Mouse (Mus musculus) limb, embryonic 12.5 days (tissue): ENCODE data around the gene U2af1. TPM values are rescaled to one million over a fixed set of nuclear protein-coding genes. Genes with fewer than 3 reads are reported as not detected.

Experiments
- ATAC-seq: fragments of 200-750 bp; cut with Nextera tagmentation; 2 replicates; pipeline ENCODE4 v1.8.0; 2017; ENCODE audit warnings: low read depth, moderate TSS enrichment; ENCODE audit not compliant: insufficient number of reproducible peaks, insufficient read depth, low FRiP score, low TSS enrichment
- H3K27ac ChIP-seq: fragments of 300-500 bp; sonication (generic); 2 replicates; pipeline ENCODE4 v1.5.1; 2016; ENCODE audit warnings: mild to moderate bottlenecking, moderate library complexity
- H3K27me3 ChIP-seq: fragments of 300-500 bp; sonication (generic); 2 replicates; pipeline ENCODE4 v1.6.1; 2016; ENCODE audit warnings: mild to moderate bottlenecking, moderate library complexity
- H3K36me3 ChIP-seq: fragments of 300-500 bp; sonication (generic); 2 replicates; pipeline ENCODE4 v1.6.1; 2016; ENCODE audit warnings: mild to moderate bottlenecking, moderate library complexity
- H3K4me1 ChIP-seq: fragments of 300-500 bp; sonication (generic); replicated peaks from 2 replicates; pipeline ENCODE4 v1.6.1; 2016
- H3K4me2 ChIP-seq: fragments of 300-500 bp; sonication (generic); 2 replicates; pipeline ENCODE4 v1.6.1; 2016; ENCODE audit warnings: mild to moderate bottlenecking, moderate library complexity
- H3K4me3 ChIP-seq: fragments of 300-500 bp; sonication (generic); replicated peaks from 2 replicates; pipeline ENCODE4 v1.5.1; 2016; ENCODE audit warnings: mild to moderate bottlenecking
- H3K9ac ChIP-seq: fragments of 300-500 bp; sonication (generic); replicated peaks from 2 replicates; pipeline ENCODE4 v1.6.1; 2016; ENCODE audit warnings: mild to moderate bottlenecking, moderate library complexity
- H3K9me3 ChIP-seq: fragments of 300-500 bp; sonication (generic); 2 replicates; pipeline ENCODE4 v1.6.1; 2016; ENCODE audit warnings: mild to moderate bottlenecking, moderate library complexity
- WGBS: fragments of 180-500 bp; shearing (Covaris S2); methylation state at CpG from one replicate; pipeline ENCODE4 v1.1.7; 2016; 5-methylcytosine and 5-hydroxymethylcytosine counted together
- polyA plus RNA-seq: library from polyadenylated mRNA; unstranded; fragments of >200 nt; fragmentation: Nextera tagmentation; extraction: Ambion mirVana; gene quantifications from 2 replicates; pipeline ENCODE4 v1.2.1, GENCODE M21; 2016

Gene U2af1
- polyA plus RNA-seq, 1 experiment from 2014 or later = 411 TPM

DNA sequence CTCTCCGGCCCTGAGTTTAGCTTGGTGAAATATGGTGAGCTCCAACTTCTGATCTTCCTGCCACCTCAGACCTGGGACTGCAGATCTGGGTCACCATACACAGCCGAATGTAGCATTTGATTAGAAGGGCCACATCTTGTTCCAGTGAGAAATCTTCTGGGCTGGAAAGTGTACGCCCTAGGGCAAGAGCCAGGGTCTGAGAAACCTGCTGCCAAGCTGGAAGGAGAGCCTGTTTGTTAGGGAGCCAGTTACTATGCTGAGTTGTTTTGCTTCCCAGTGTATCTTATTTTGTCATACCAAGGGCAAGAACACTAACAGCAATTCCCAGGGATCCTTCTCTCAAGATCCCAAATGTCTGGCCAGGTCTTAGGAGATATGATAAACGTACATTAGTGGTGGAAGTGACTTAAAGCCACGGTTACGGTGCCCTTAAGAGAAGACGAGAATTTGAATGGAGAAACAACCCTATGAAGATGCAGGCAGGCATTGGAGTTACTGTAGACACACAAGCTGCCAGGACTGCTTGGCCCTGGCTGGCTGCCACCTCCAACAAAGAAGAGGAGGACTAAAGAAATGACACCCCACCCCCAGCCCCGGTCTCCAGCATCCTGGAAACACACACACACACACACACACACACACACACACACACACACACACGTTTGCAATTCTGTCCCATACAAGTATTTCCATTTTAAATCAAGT, 20.7 kb downstream of the U2af1 start:
- Histone ChIP-seq H3K4me2 (peak overlapping the region; percentile 96), H3K27ac (no peak overlapping the region), H3K9me3 (no peaks in the 10 kb centered on the region), H3K36me3 (no peaks in the 10 kb centered on the region), H3K4me1 (peaks cover 11% of the 10 kb centered on the region; the same call in 1 of the 2 replicates), H3K27me3 (peaks cover 41% of the 10 kb centered on the region), H3K4me3 (no peak overlapping the region), H3K9ac (no peak overlapping the region)
- 62% methylated on average over 9 of the region's 9 CpGs for WGBS
- ATAC-seq = no peak

DNA sequence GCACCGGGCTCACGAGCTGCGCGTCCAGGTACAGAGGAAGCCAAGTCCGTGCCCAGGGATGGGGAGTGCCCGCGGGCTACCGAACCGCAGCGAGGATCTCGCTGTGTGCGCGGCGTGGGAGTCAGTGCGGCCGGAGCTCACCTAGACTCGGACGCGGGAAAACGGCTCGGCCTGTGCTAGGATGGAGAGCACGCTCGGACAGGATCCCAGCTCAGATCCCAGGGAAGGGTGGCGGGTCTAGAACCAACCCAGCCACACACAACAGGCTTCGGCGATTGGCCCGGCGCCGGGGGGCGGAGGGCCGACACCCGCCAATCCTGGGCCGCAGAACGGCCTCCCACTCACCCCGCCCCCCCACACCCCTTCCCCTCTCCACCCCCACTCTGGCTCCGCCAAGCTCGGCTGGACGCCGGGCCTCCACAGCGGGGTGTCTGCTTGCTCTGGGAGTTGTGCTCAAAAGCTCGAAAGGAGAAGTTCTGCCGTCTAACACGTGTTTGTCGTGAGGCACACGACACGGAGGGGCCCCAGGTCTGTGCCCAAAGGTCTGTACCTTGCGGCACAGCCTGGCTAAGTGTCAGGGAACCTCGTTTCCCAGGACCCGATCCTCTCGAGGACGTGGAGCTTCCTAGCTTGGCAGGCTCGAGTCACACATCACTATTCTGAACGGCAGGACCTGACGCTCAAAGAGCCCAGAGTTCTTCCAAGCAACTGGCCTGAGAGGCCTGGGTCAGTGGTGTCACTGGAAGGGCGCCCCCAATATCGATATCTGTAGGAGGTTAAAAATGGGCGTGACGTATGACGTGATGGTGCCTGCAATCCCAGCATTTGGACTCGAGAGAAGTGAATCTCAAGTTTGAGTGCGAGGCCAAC, 21.5 kb downstream of the U2af1 start, which contains the start of gene Cbs:
Gene Cbs, minus strand, starts transcription at position 297 of the 870 bp plus-strand sequence.
- WGBS = 2% methylated on average over 58 of the region's 61 CpGs
- Histone ChIP-seq H3K27me3 (peaks cover 41% of the 10 kb centered on the region), H3K27ac (no peak within 1 kb of the TSS), H3K4me1 (peaks cover 11% of the 10 kb centered on the region; the same call in 1 of the 2 replicates), H3K4me2 (peak within 1 kb of the TSS; percentile 96), H3K9ac (peak within 1 kb of the TSS; percentile 57), H3K4me3 (peak within 1 kb of the TSS; percentile 55), H3K9me3 (no peaks in the 10 kb centered on the region), H3K36me3 (no peaks in the 10 kb centered on the region)
- peak; percentile 91 for ATAC-seq

GRCm38 (mm10) chr17:31636277-31636941, 22.3 kb downstream of the U2af1 start:
- Histone ChIP-seq H3K27me3 (peaks cover 41% of the 10 kb centered on the region), H3K4me2 (peak overlapping the region; percentile 96), H3K9ac (peak overlapping the region; percentile 57), H3K4me1 (peaks cover 11% of the 10 kb centered on the region; the same call in 1 of the 2 replicates), H3K4me3 (peak overlapping the region; percentile 55), H3K9me3 (no peaks in the 10 kb centered on the region), H3K27ac (no peak overlapping the region), H3K36me3 (no peaks in the 10 kb centered on the region)
- ATAC-seq = peak; percentile 35; the same call in 1 of the 2 replicates
- 4% methylated on average over 45 of the region's 45 CpGs for WGBS

- H3K4me3 ChIP-seq = peak overlapping the region; percentile 55
Measured at GRCm38 (mm10) chr17:31635781-31636180, 22.9 kb downstream of the U2af1 start.

GRCm38 (mm10) chr17:31634896-31635295, 23.8 kb downstream of the U2af1 start:
- Histone ChIP-seq H3K4me3 (no peak overlapping the region), H3K9me3 (no peaks in the 10 kb centered on the region), H3K9ac (no peak overlapping the region), H3K36me3 (no peaks in the 10 kb centered on the region), H3K27me3 (peaks cover 41% of the 10 kb centered on the region), H3K4me2 (no peak overlapping the region), H3K4me1 (peaks cover 11% of the 10 kb centered on the region; the same call in 1 of the 2 replicates), H3K27ac (no peak overlapping the region)
- 73% methylated on average over 5 of the region's 5 CpGs for WGBS
- no peak for ATAC-seq

More at GRCm38 (mm10) chr17:31635781-31636180, 22.9 kb downstream of the U2af1 start:
- Histone ChIP-seq H3K9me3 (no peaks in the 10 kb centered on the region), H3K36me3 (no peaks in the 10 kb centered on the region), H3K27ac (no peak overlapping the region), H3K27me3 (peaks cover 41% of the 10 kb centered on the region), H3K9ac (no peak overlapping the region), H3K4me1 (peaks cover 11% of the 10 kb centered on the region; the same call in 1 of the 2 replicates), H3K4me2 (peak overlapping the region; percentile 96)
- no peak for ATAC-seq
- WGBS = 52% methylated on average over 11 of the region's 11 CpGs

DNA sequence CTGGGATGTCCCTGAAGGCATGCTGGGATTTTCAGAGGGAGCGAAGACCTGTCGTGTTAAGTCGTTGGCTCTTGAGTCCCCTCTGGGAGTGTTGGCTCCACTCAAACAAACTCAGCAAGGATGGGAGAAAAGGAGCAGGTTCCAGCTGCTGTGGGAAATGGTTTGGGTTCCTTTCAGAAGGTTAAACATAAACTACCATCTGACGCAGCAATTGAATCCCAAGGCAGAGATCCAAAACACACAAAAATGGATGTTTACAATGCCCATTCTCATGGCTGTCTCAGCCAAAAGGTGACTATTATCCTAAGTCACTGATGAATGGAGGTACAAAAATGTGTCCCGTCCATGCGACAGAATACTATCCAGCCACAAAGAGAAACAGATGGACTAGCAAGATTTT, 25.7 kb downstream of the U2af1 start:
- no peak overlapping the region for H3K27ac ChIP-seq
- H3K27me3 ChIP-seq = peaks cover 38% of the 10 kb centered on the region
- H3K9me3 ChIP-seq = no peaks in the 10 kb centered on the region
- H3K4me2 ChIP-seq = no peak overlapping the region
- no peak overlapping the region for H3K4me3 ChIP-seq
- H3K9ac ChIP-seq = no peak overlapping the region
- ATAC-seq = no peak
- H3K4me1 ChIP-seq = peaks cover 11% of the 10 kb centered on the region; the same call in 1 of the 2 replicates
- 81% methylated on average over 6 of the region's 6 CpGs for WGBS
- H3K36me3 ChIP-seq = no peaks in the 10 kb centered on the region

DNA sequence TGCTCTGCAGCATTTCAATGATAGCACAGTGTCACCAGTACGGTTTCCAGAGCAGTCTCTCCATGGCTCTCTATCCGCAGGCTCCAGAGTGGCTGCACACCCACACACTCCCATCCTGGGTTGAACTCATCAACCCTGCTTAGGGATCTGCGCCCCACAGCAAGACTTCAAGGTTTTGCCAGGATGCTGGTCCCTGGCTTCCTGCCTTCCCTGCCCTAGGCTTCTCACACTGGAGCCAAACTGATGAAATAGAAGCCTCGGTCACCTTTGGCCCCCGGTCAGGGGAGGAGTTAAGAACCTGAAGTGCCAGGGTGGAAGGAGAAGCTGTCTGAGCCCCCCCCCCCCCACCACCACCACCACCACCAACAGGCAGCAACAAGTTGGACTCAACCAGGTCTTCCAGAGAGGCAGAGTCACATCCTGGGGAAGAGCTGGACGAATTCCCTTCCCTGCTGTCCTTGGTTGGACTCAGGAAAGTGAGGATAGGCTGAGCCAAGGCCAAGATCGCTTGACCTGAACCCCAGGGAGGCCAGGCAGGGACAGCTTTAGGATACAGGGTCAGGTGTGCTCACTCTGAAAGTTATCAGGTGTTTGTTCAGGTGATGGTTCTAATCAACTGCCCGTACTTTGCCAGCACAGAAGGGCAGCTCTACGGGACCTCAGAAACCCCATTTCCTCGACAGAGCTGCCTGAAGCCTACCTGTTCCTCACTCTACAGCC, 27.5 kb downstream of the U2af1 start:
- Histone ChIP-seq H3K4me3 (no peak overlapping the region), H3K27me3 (peaks cover 21% of the 10 kb centered on the region), H3K27ac (no peak overlapping the region), H3K4me2 (no peak overlapping the region), H3K36me3 (no peaks in the 10 kb centered on the region), H3K9me3 (no peaks in the 10 kb centered on the region), H3K4me1 (peaks cover 3% of the 10 kb centered on the region; the same call in 1 of the 2 replicates), H3K9ac (no peak overlapping the region)
- no peak for ATAC-seq
- WGBS = 78% methylated on average over 10 of the region's 10 CpGs

DNA sequence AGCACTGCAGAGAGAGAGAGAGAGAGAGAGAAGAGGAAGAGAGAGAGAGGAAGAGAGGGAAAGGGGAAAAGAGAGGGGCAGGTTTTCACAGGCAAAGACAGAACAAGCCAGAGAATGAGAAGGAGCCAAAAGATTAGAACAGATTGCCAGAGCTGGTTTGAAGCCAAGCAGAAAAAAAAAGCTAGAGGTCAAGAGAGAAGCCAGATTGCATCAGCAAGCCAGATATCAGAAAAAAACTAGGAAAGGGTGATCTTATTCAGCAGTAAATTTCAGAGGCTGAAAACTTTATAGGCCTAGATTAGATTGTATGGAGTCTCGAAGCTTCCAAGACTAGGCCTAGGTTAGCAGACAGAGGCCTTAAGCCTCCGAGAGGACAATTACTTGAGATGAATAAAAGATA, 30.7 kb downstream of the U2af1 start:
- H3K27ac ChIP-seq = no peak overlapping the region
- H3K4me3 ChIP-seq = no peak overlapping the region
- no peak overlapping the region for H3K4me2 ChIP-seq
- 93% methylated on average over 2 of the region's 2 CpGs for WGBS
- H3K36me3 ChIP-seq = no peaks in the 10 kb centered on the region
- no peaks in the 10 kb centered on the region for H3K27me3 ChIP-seq
- no peaks in the 10 kb centered on the region for H3K4me1 ChIP-seq
- H3K9ac ChIP-seq = no peak overlapping the region
- H3K9me3 ChIP-seq = no peaks in the 10 kb centered on the region
- ATAC-seq = no peak

- no peak overlapping the region for H3K4me2 ChIP-seq
- H3K4me1 ChIP-seq = no peaks in the 10 kb centered on the region
- no peak overlapping the region for H3K27ac ChIP-seq
- no peaks in the 10 kb centered on the region for H3K27me3 ChIP-seq
- WGBS = 89% methylated on average over 4 of the region's 4 CpGs
- no peak overlapping the region for H3K4me3 ChIP-seq
- no peak for ATAC-seq
- no peaks in the 10 kb centered on the region for H3K36me3 ChIP-seq
- H3K9me3 ChIP-seq = no peaks in the 10 kb centered on the region
- H3K9ac ChIP-seq = no peak overlapping the region
Measured at GRCm38 (mm10) chr17:31623101-31623500, 35.6 kb downstream of the U2af1 start.

GRCm38 (mm10) chr17:31613086-31613755, 45.5 kb downstream of the U2af1 start:
- 0 out of 2 replicates have a peak overlapping the region, but pooled peaks have one; percentile 29 for H3K27ac ChIP-seq
- no peaks in the 10 kb centered on the region for H3K9me3 ChIP-seq

More at GRCm38 (mm10) chr17:31613086-31613755, 45.5 kb downstream of the U2af1 start:
- H3K36me3 ChIP-seq = no peaks in the 10 kb centered on the region
- H3K27me3 ChIP-seq = no peaks in the 10 kb centered on the region
- H3K9ac ChIP-seq = no peak overlapping the region
- 78% methylated on average over 4 of the region's 4 CpGs for WGBS
- H3K4me2 ChIP-seq = no peak overlapping the region
- ATAC-seq = no peak
- H3K4me1 ChIP-seq = no peaks in the 10 kb centered on the region
- no peak overlapping the region for H3K4me3 ChIP-seq
